Mouse (Mus musculus) intestine, embryonic 15.5 days (tissue): ENCODE measurements at regions not wholly inside any gene's neighbourhood (a gene's known extent, or its start where the extent isn't known, plus 50 kb on each side); places are given as distances from the start of the nearest gene placed in this dataset.

Experiments used
- ATAC-seq: fragments of 200-750 bp; cut with Nextera tagmentation; 2 replicates; pipeline ENCODE4 v1.8.0; 2017; ENCODE audit warnings: moderate TSS enrichment, moderate library complexity
- H3K27ac ChIP-seq: fragments of 300-500 bp; sonication (generic); 2 replicates; pipeline ENCODE4 v1.5.1; 2015; ENCODE audit warnings: mild to moderate bottlenecking, inconsistent platforms
- H3K27me3 ChIP-seq: fragments of 300-500 bp; sonication (generic); replicated peaks from 2 replicates; pipeline ENCODE4 v1.6.1; 2015; ENCODE audit warnings: inconsistent platforms
- H3K36me3 ChIP-seq: fragments of 300-500 bp; sonication (generic); 2 replicates; pipeline ENCODE4 v1.6.1; 2015; ENCODE audit warnings: inconsistent platforms
- H3K4me1 ChIP-seq: fragments of 300-500 bp; sonication (generic); replicated peaks from 2 replicates; pipeline ENCODE4 v1.6.1; 2015; ENCODE audit warnings: inconsistent platforms
- H3K4me2 ChIP-seq: fragments of 300-500 bp; sonication (generic); replicated peaks from 2 replicates; pipeline ENCODE4 v1.6.1; 2015; ENCODE audit warnings: mild to moderate bottlenecking, inconsistent platforms
- H3K4me3 ChIP-seq: fragments of 300-500 bp; sonication (generic); replicated peaks from 2 replicates; pipeline ENCODE4 v1.5.1; 2015; ENCODE audit warnings: inconsistent platforms
- H3K9ac ChIP-seq: fragments of 300-500 bp; sonication (generic); 2 replicates; pipeline ENCODE4 v1.6.1; 2015; ENCODE audit warnings: inconsistent platforms
- H3K9me3 ChIP-seq: fragments of 300-500 bp; sonication (generic); 2 replicates; pipeline ENCODE4 v1.6.1; 2016; ENCODE audit warnings: inconsistent platforms
- WGBS: fragments of 180-500 bp; shearing (Covaris S2); methylation state at CpG from one replicate; pipeline ENCODE4 v1.1.7; 2015; 5-methylcytosine and 5-hydroxymethylcytosine counted together

GRCm38 (mm10) chr8:97131285-97132017 lies 1243.1 kb upstream of the Got2 start:
- Histone ChIP-seq H3K9ac (no peak overlapping the region), H3K36me3 (no peaks in the 10 kb centered on the region), H3K9me3 (no peaks in the 10 kb centered on the region), H3K4me1 (no peaks in the 10 kb centered on the region), H3K27me3 (no peaks in the 10 kb centered on the region), H3K4me3 (no peak overlapping the region), H3K4me2 (no peak overlapping the region), H3K27ac (no peak overlapping the region)
- WGBS: 98% methylated on average over 1 of the region's 1 CpGs
- ATAC-seq: no peak

DNA sequence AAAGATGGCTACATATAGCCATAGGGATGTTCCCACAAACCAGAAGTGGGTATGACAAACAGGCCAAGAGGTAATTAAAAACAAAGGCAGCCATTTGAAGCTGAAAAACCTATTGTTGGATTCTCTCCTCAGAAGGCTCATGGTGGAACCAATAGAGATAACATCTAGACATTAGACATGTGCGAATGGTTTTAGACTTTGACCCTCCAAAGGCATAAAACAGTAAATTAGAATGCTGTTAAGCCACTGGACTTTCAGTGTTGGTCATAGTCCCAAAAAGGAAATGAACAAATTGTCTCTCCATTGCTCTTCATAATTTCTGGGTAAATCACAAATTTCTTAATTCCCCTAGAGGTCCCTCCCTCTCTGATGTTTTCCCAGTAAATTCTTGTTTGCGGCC lies 1242.5 kb upstream of the Got2 start:
- no peaks in the 10 kb centered on the region for H3K36me3 ChIP-seq
- H3K9me3 ChIP-seq: no peaks in the 10 kb centered on the region
- WGBS: 70% methylated on average over 2 of the region's 2 CpGs
- no peak overlapping the region for H3K9ac ChIP-seq
- no peak overlapping the region for H3K4me2 ChIP-seq
- H3K27ac ChIP-seq: no peak overlapping the region
- no peak overlapping the region for H3K4me3 ChIP-seq
- ATAC-seq: peak; percentile 65; the same call in 1 of the 2 replicates
- H3K4me1 ChIP-seq: no peaks in the 10 kb centered on the region
- H3K27me3 ChIP-seq: no peaks in the 10 kb centered on the region

DNA sequence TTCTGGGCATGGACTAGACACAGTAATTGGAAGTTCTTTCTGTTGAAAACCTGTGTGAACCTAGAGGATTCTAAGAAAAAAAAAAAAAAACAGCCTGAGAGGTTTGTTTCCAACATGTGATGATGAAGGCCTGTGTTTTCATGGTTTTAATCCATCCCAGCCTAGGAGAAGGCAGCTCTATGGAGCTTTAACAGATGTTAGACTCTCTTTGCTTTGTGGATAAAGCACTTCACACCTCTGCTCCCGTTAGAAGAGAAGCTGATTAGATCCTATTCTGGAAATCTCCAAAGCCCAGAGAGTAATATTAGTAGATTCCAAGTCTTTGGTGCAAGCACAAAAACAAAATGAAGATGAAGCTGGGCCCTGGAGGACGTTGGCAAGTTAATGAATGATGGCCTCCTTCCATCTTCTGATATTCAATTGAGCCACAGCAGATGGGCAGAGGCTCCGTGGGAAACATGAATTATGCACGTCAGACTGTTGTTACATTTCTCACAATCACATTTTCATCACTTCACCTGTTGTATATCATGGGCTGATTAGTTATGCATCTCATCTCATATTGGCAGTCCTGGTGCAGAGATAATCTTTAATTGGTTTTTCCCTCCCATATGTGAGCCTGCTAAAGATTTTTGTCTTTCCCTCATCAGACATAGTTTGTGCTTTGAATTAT lies 1220.5 kb upstream of the Got2 start:
- WGBS: 67% methylated on average over 4 of the region's 4 CpGs
- Histone ChIP-seq H3K9me3 (no peaks in the 10 kb centered on the region), H3K27me3 (no peaks in the 10 kb centered on the region), H3K9ac (no peak overlapping the region), H3K4me3 (no peak overlapping the region), H3K36me3 (no peaks in the 10 kb centered on the region), H3K4me1 (no peaks in the 10 kb centered on the region), H3K4me2 (no peak overlapping the region), H3K27ac (no peak overlapping the region)
- ATAC-seq: no peak
